Mouse (Mus musculus) CH12.LX (cell line): ENCODE measurements at regions not wholly inside any gene's neighbourhood (a gene's known extent, or its start where the extent isn't known, plus 50 kb on each side); places are given as distances from the start of the nearest gene placed in this dataset.

Source experiments
- DNase-seq: peaks from one replicate; pipeline ENCODE4 v3.0.0-alpha.2; 2013; ENCODE audit errors: extremely low read depth
- H3K27ac ChIP-seq: 2 replicates; pipeline ENCODE4 v1.5.1; 2012; ENCODE audit warnings: low read depth, mild to moderate bottlenecking, control low read depth, moderate library complexity; ENCODE audit not compliant: insufficient read depth
- H3K27me3 ChIP-seq: replicated peaks from 2 replicates; pipeline ENCODE3; 2012; ENCODE audit warnings: inconsistent platforms
- H3K36me3 ChIP-seq, 2 experiments: replicated peaks in 1 of 2; 2 replicates each; pipeline versions ENCODE3 to v1.6.1; 2012; ENCODE audit warnings: inconsistent platforms in 1 of 2, low read length in 1 of 2, mild to moderate bottlenecking in 1 of 2, mixed read lengths in 1 of 2, moderate library complexity in 1 of 2; ENCODE audit not compliant: control insufficient read depth in 1 of 2, insufficient read depth in 1 of 2
- H3K4me1 ChIP-seq, 2 experiments: 2 replicates each; pipeline ENCODE4 v1.6.1; 2012; ENCODE audit warnings: inconsistent platforms in 1 of 2, moderate library complexity in 1 of 2; ENCODE audit not compliant: insufficient read depth in 2 of 2, control insufficient read depth in 1 of 2
- H3K4me2 ChIP-seq: 2 replicates; pipeline ENCODE4 v1.6.1; 2012; ENCODE audit warnings: low read depth, mild to moderate bottlenecking, control low read depth; ENCODE audit not compliant: poor library complexity, insufficient read depth, severe bottlenecking
- H3K4me3 ChIP-seq, 3 experiments: fragments of 150-350 bp in 1 of 3; sonication (generic) in 1 of 3; replicated peaks in 1 of 3; 2 replicates each; pipeline versions ENCODE3 to v1.5.1; 2011 to 2012; ENCODE audit warnings: low read depth in 2 of 3, low read length in 2 of 3, mild to moderate bottlenecking in 2 of 3, moderate library complexity in 2 of 3, control low read depth in 1 of 3, improper control_type of control experiment in 1 of 3, inconsistent platforms in 1 of 3, mixed read lengths in 1 of 3; ENCODE audit not compliant: poor library complexity in 1 of 3
- H3K79me2 ChIP-seq: replicated peaks from 2 replicates; pipeline ENCODE4 v1.6.1; 2012; ENCODE audit warnings: mild to moderate bottlenecking, moderate library complexity; ENCODE audit not compliant: control insufficient read depth, poor library complexity, insufficient read depth, severe bottlenecking; ENCODE audit errors: extremely low read depth
- H3K9ac ChIP-seq: 2 replicates; pipeline ENCODE4 v1.6.1; 2012; ENCODE audit warnings: low read depth, mild to moderate bottlenecking, control low read depth, moderate library complexity; ENCODE audit not compliant: insufficient read depth
- H3K9me3 ChIP-seq: replicated peaks from 2 replicates; pipeline ENCODE3; 2012; ENCODE audit warnings: low read length, inconsistent platforms, mixed read lengths
- CHD1 ChIP-seq: IDR thresholded peaks from 2 replicates; pipeline ENCODE4 v1.6.1; 2012; ENCODE audit warnings: low read depth, low read length, improper control_type of control experiment, inconsistent platforms
- CHD2 ChIP-seq: IDR thresholded peaks from 2 replicates; pipeline ENCODE4 v1.6.1; 2011; ENCODE audit warnings: low read length, improper control_type of control experiment
- CTCF ChIP-seq, 2 experiments: IDR thresholded peaks in 1 of 2; conservative IDR thresholded peaks in 1 of 2; 2 replicates each; pipeline ENCODE4 v1.5.1; 2011 to 2012; ENCODE audit warnings: low read depth in 2 of 2, low read length in 2 of 2, improper control_type of control experiment in 1 of 2, inconsistent platforms in 1 of 2, mild to moderate bottlenecking in 1 of 2, moderate library complexity in 1 of 2
- ETS1 ChIP-seq: conservative IDR thresholded peaks from 2 replicates; pipeline ENCODE4 v1.6.1; 2012; ENCODE audit warnings: low read depth, mild to moderate bottlenecking, inconsistent platforms, low read length, improper control_type of control experiment, moderate library complexity
- GABPA ChIP-seq: IDR thresholded peaks from 2 replicates; pipeline ENCODE4 v1.6.1; 2012; ENCODE audit warnings: low read depth, low read length, improper control_type of control experiment, inconsistent platforms; ENCODE audit not compliant: insufficient replicate concordance
- IRF4 ChIP-seq: IDR thresholded peaks from 2 replicates; pipeline ENCODE4 v1.6.1; 2014; ENCODE audit warnings: low read depth, mild to moderate bottlenecking, inconsistent platforms, low read length, improper control_type of control experiment
- JUN ChIP-seq: IDR thresholded peaks from 2 replicates; pipeline ENCODE4 v1.6.1; 2011; ENCODE audit warnings: low read depth, mild to moderate bottlenecking, low read length, improper control_type of control experiment, moderate library complexity; ENCODE audit not compliant: insufficient read depth
- KAT2A ChIP-seq: IDR thresholded peaks from 2 replicates; pipeline ENCODE4 v1.6.1; 2012; ENCODE audit warnings: low read length, improper control_type of control experiment, inconsistent platforms; ENCODE audit not compliant: insufficient replicate concordance
- MAZ ChIP-seq: IDR thresholded peaks from 2 replicates; pipeline ENCODE4 v1.6.1; 2012; ENCODE audit warnings: low read depth, mild to moderate bottlenecking, inconsistent platforms, low read length, improper control_type of control experiment, moderate library complexity
- MEF2A ChIP-seq: IDR thresholded peaks from 2 replicates; pipeline ENCODE4 v1.6.1; 2014; ENCODE audit warnings: low read depth, mild to moderate bottlenecking, inconsistent platforms, low read length, improper control_type of control experiment, borderline replicate concordance
- POLR2A ChIP-seq: IDR thresholded peaks from 2 replicates; pipeline ENCODE4 v1.6.1; 2011; ENCODE audit warnings: low read depth, mild to moderate bottlenecking, improper control_type of control experiment, low read length
- POLR2AphosphoS2 ChIP-seq: IDR thresholded peaks from 2 replicates; pipeline ENCODE4 v1.6.1; 2011; ENCODE audit warnings: low read depth, low read length, improper control_type of control experiment
- SMC3 ChIP-seq: IDR thresholded peaks from 2 replicates; pipeline ENCODE4 v1.6.1; 2011; ENCODE audit warnings: low read depth, low read length, improper control_type of control experiment
- TCF12 ChIP-seq: IDR thresholded peaks from 2 replicates; pipeline ENCODE4 v1.6.1; 2014; ENCODE audit warnings: low read depth, mild to moderate bottlenecking, inconsistent platforms, low read length, improper control_type of control experiment
- UBTF ChIP-seq: IDR thresholded peaks from 2 replicates; pipeline ENCODE4 v1.6.1; 2012; ENCODE audit warnings: low read depth, mild to moderate bottlenecking, inconsistent platforms, low read length, improper control_type of control experiment, moderate library complexity
- USF1 ChIP-seq: IDR thresholded peaks from 2 replicates; pipeline ENCODE4 v1.6.1; 2014; ENCODE audit warnings: low read depth, mild to moderate bottlenecking, inconsistent platforms, low read length, improper control_type of control experiment
- USF2 ChIP-seq: conservative IDR thresholded peaks from 2 replicates; pipeline ENCODE4 v1.6.1; 2011; ENCODE audit warnings: low read depth, low read length, improper control_type of control experiment
- ZC3H11A ChIP-seq: IDR thresholded peaks from 2 replicates; pipeline ENCODE4 v1.6.1; 2012; ENCODE audit warnings: low read depth, mild to moderate bottlenecking, inconsistent platforms, low read length, improper control_type of control experiment
- ZMIZ1 ChIP-seq: IDR thresholded peaks from 2 replicates; pipeline ENCODE4 v1.6.1; 2012; ENCODE audit warnings: low read depth, mild to moderate bottlenecking, inconsistent platforms, low read length, improper control_type of control experiment
- dilution Hi-C: fragments of 300-500 bp; cut with MboI; formaldehyde crosslinking; loops from 2 replicates; pipeline ENCODE4 v1.14.3; 2020; ENCODE audit warnings: low sequenced_read_pairs; ENCODE audit not compliant: extremely low pct_unique_long_range_greater_than_20kb, extremely low pct_ligation_motif_present
- in situ Hi-C: fragments of 300-500 bp; cut with MboI; formaldehyde crosslinking; loops from 3 replicates; pipeline ENCODE4 v1.14.3; 2019; ENCODE audit warnings: low sequenced_read_pairs, low pct_ligation_motif_present, low pct_unique_long_range_greater_than_20kb, mixed read lengths

DNA sequence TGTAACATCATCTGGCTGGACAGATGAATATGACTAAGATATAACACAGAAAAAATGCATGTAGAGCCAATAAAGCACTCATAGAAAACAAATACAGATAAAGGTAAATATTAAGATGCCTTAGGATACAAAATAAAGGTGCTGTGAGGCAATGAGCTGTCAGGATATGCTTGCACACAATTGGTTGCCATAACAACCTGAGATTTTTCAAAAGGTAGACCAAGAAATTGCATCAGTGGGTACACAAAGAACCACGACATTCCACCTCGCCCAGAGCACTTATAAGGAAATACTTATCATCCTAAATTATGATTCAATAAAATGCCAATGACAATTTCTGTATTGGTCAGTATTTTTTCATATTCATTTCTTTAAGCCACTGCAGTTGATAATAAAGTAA is 521.3 kb upstream of the Tbc1d2b start:
- dilution Hi-C loops = no loop called here
- TF ChIP-seq MEF2A (no peak), JUN (no peak), KAT2A (no peak), IRF4 (no peak), POLR2A (no peak), GABPA (no peak), CHD2 (no peak), ZMIZ1 (no peak), TCF12 (no peak), CTCF (conservative IDR thresholded peaks at IDR 0.05 in 1 of 2, IDR thresholded peaks at IDR 0.05 in 1 of 2; ENCODE audit: low read depth in 2 of 2, low read length in 2 of 2) (no peak), ZC3H11A (no peak), USF2 (no peak), SMC3 (no peak), ETS1 (no peak), UBTF (no peak)
- TF ChIP-seq, all 38 proteins: peak for 0
- Histone ChIP-seq H3K79me2 (no peaks in the 10 kb centered on the region), H3K4me3 (no peak overlapping the region), H3K9me3 (no peaks in the 10 kb centered on the region), H3K36me3 (no peaks in the 10 kb centered on the region), H3K9ac (no peak overlapping the region), H3K27me3 (no peaks in the 10 kb centered on the region), H3K4me2 (no peak overlapping the region), H3K27ac (no peak overlapping the region), H3K4me1 (peaks cover 2 to 6% of the 10 kb centered on the region in 2 experiments)
- in situ Hi-C loops = no loop called here
- DNase-seq = no peak

DNA sequence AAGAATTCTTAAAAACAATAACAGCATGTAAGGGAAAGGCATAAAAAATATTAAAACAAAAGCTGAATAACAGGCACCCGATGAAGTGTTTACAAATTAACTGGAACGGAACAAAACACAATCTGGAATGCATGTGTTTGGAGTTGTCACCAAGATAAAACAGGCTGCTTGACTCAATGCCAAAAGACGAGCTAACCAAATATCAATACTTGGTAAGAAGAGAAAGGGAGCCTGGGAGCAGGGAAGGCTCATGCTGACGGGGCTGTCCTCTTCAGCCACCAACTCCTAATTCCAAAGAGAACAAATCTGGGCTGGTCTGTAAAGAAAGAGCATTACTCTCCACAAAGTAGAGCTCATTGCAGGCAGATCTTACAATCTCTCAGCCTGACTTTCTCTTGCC is 545.4 kb upstream of the Zic4 start:
- H3K4me1 ChIP-seq = no peaks in the 10 kb centered on the region
- dilution Hi-C loops (no loop called here), in situ Hi-C loops (no loop called here)
- H3K4me2 ChIP-seq = no peak overlapping the region
- no peaks in the 10 kb centered on the region for H3K9me3 ChIP-seq
- no peak overlapping the region for H3K9ac ChIP-seq
- no peak overlapping the region for H3K4me3 ChIP-seq
- no peak overlapping the region for H3K27ac ChIP-seq
- no peaks in the 10 kb centered on the region for H3K27me3 ChIP-seq
- H3K79me2 ChIP-seq = no peaks in the 10 kb centered on the region
- TF ChIP-seq CHD2 (no peak), CHD1 (no peak), ETS1 (no peak), POLR2AphosphoS2 (no peak), USF1 (no peak), MAZ (no peak), UBTF (no peak)
- TF ChIP-seq, all 38 proteins: peak for 0
- DNase-seq = no peak
- H3K36me3 ChIP-seq = no peaks in the 10 kb centered on the region
